Mouse (Mus musculus) embryonic facial prominence, embryonic 13.5 days (tissue): ENCODE results near the gene Gabpb2. TPM values are rescaled to one million over a fixed set of nuclear protein-coding genes. Genes with fewer than 3 reads are reported as not detected.
"Not testable (repeated sequence)": the region's sequence is repeated elsewhere in the genome, so short reads cannot be mapped to it uniquely, and the experiment has no call there.

ENCODE experiments used
- ATAC-seq: fragments of 200-750 bp; cut with Nextera tagmentation; 2 replicates; pipeline ENCODE4 v1.8.0; 2017; ENCODE audit warnings: low read depth; ENCODE audit not compliant: insufficient number of reproducible peaks, insufficient read depth, low FRiP score, low TSS enrichment
- H3K27ac ChIP-seq: fragments of 300-500 bp; sonication (generic); 2 replicates; pipeline ENCODE4 v1.5.1; 2015; ENCODE audit warnings: moderate library complexity, mild to moderate bottlenecking, inconsistent platforms
- H3K27me3 ChIP-seq: fragments of 300-500 bp; sonication (generic); 2 replicates; pipeline ENCODE4 v1.6.1; 2015; ENCODE audit warnings: mild to moderate bottlenecking, inconsistent platforms
- H3K36me3 ChIP-seq: fragments of 300-500 bp; sonication (generic); 2 replicates; pipeline ENCODE4 v1.6.1; 2015; ENCODE audit warnings: mild to moderate bottlenecking, inconsistent platforms
- H3K4me1 ChIP-seq: fragments of 300-500 bp; sonication (generic); 2 replicates; pipeline ENCODE4 v1.6.1; 2015; ENCODE audit warnings: inconsistent platforms
- H3K4me2 ChIP-seq: fragments of 300-500 bp; sonication (generic); 2 replicates; pipeline ENCODE4 v1.6.1; 2015; ENCODE audit warnings: moderate library complexity, mild to moderate bottlenecking, inconsistent platforms
- H3K4me3 ChIP-seq: fragments of 300-500 bp; sonication (generic); 2 replicates; pipeline ENCODE4 v1.5.1; 2015; ENCODE audit warnings: mild to moderate bottlenecking, inconsistent platforms
- H3K9ac ChIP-seq: fragments of 300-500 bp; sonication (generic); 2 replicates; pipeline ENCODE4 v1.6.1; 2015; ENCODE audit warnings: mild to moderate bottlenecking, inconsistent platforms
- H3K9me3 ChIP-seq: fragments of 300-500 bp; sonication (generic); 2 replicates; pipeline ENCODE4 v1.6.1; 2016; ENCODE audit warnings: inconsistent platforms
- WGBS: fragments of 180-500 bp; shearing (Covaris S2); methylation state at CpG from one replicate; pipeline ENCODE4 v1.1.7; 2015; ENCODE audit warnings: mixed read lengths; 5-methylcytosine and 5-hydroxymethylcytosine counted together
- polyA plus RNA-seq: library from polyadenylated mRNA; unstranded; fragments of >200 nt; fragmentation: Nextera tagmentation; extraction: Ambion mirVana; gene quantifications from 2 replicates; pipeline ENCODE4 v1.2.1, GENCODE M21; 2015

Gene Gabpb2
- polyA plus RNA-seq, 1 experiment from 2014 or later = 13.9 TPM

DNA sequence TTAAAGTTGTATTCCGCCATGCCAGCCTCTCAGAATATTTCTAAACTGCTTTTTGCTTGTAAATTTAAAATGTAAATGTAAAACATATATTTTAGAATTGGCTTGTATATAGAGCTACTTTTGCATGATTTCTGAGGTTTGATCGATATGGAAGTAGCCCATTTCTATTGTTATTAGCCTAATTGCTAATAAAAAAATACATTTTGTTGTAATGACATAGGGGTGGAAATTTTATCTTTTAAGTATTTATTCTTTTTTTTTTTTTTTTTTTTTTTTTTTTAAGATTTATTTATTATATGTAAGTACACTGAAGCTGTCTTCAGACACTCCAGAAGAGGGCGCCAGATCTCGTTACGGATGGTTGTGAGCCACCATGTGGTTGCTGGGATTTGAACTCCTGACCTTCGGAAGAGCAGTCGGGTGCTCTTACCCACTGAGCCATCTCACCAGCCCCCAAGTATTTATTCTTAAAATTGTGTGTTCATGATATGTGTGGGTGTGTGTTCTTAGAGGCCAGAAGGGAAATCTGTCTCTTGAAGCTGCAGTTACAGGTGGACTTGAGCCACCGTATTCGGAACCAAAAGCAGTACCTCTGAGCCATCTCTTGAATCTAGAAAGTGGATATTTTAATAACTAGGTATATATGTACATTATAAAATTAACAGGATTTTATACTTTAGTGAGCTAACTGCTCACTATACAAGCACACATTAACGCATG is 4.7 kb downstream of the Gabpb2 start:
- H3K36me3 ChIP-seq = peaks cover 48% of the 10 kb centered on the region
- not testable (repeated sequence) for H3K9me3 ChIP-seq, H3K9ac ChIP-seq, H3K4me3 ChIP-seq, H3K27ac ChIP-seq, H3K4me2 ChIP-seq, H3K27me3 ChIP-seq, ATAC-seq, H3K4me1 ChIP-seq
- 89% methylated on average over 9 of the region's 10 CpGs for WGBS

DNA sequence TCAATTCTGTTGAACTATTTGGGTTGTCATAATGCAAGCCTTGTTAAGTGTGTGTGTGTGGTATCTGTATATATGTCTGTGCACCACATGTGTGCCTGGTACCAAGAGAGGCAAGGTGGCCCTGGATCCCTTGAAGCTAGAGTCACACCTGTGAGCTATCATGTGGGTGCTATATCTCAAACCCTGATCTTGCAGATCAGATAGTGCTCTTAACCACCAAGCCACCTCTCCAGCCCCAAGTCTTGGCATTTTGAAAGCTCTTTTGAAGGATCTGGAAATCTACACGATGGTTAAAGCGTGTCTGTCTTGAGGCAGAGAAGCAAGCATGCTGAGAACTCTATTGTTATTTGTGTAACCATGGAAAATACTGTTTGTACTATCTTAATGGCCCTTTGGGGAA is 7.1 kb downstream of the Gabpb2 start:
- no peaks in the 10 kb centered on the region for H3K4me1 ChIP-seq
- H3K27ac ChIP-seq = no peak overlapping the region
- H3K4me3 ChIP-seq = no peak overlapping the region
- peaks cover 63% of the 10 kb centered on the region for H3K36me3 ChIP-seq
- no peak for ATAC-seq
- H3K9ac ChIP-seq = no peak overlapping the region
- no peaks in the 10 kb centered on the region for H3K9me3 ChIP-seq
- H3K27me3 ChIP-seq = no peaks in the 10 kb centered on the region
- no peak overlapping the region for H3K4me2 ChIP-seq
- WGBS = 80% methylated on average over 2 of the region's 2 CpGs

DNA sequence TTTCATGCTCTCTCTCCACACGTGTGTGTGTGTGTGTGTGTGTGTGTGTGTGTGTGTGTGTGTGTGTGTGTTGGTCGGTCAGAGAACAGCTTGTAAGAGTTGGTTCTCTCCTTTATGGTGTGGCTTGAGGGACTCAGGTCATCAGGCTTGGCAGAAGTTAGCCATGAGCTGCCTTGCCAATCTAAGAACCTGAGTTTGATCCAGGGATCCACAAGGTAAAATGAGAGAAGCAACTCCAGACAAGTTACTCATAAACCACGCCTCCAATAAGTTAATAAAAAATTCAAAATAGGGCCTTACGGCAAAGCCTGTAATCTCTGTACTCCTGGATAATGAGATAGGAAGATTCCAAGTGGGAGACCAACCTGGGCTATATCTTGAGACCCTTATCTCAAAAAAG is 9.4 kb downstream of the Gabpb2 start:
- ATAC-seq = no peak
- Histone ChIP-seq H3K27ac (no peak overlapping the region), H3K9ac (no peak overlapping the region), H3K36me3 (peaks cover 69% of the 10 kb centered on the region), H3K27me3 (no peaks in the 10 kb centered on the region), H3K4me2 (no peak overlapping the region), H3K4me3 (no peak overlapping the region), H3K9me3 (no peaks in the 10 kb centered on the region), H3K4me1 (no peaks in the 10 kb centered on the region)
- WGBS = 84% methylated on average over 4 of the region's 4 CpGs

DNA sequence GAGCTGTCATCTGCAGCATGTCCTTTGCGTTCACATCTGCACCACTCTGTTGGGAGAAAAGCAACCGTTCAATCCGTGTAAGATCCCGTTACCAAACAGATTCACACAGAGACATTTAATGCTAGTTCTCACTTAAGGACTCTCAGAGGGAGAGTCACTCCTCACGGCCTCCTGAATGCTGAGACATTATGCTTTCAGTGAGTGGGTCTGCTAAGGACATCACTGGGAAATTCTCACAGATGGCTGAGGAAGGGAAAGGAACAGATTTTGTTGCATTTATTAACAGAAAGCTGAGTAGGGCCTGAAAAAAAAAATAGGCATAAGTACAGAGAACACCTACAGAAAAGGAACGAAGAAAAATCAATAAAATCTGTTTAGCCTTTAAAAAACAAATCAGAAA is 13.8 kb downstream of the Gabpb2 start:
- Histone ChIP-seq H3K36me3 (peaks cover 87% of the 10 kb centered on the region), H3K27me3 (no peaks in the 10 kb centered on the region), H3K27ac (no peak overlapping the region), H3K4me1 (0 out of 2 replicates have a peak, but pooled peaks cover 4% of the 10 kb centered on the region), H3K9ac (no peak overlapping the region), H3K4me2 (no peak overlapping the region), H3K4me3 (no peak overlapping the region), H3K9me3 (no peaks in the 10 kb centered on the region)
- 88% methylated on average over 6 of the region's 6 CpGs for WGBS
- no peak for ATAC-seq

DNA sequence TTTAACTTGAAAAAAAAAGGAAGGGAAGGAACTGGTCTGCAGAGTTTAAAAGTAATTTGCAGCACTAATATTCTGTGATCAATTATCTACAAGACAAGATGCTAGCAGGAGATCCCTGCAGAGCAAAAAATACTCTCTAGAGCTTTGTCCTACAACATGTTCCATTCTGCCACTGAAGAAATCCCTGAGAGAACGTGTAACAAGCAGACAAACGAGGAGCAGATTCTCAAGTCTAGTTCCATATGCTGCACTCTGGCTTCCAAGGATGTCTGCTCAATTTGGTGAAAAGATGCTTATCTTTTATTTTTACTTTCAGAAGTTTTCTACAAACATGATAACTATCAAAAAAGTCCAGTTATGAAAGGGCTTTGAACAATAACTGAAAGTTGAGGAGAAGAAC is 17.2 kb downstream of the Gabpb2 start:
- Histone ChIP-seq H3K4me2 (no peak overlapping the region), H3K9me3 (no peaks in the 10 kb centered on the region), H3K4me3 (no peak overlapping the region), H3K4me1 (0 out of 2 replicates have a peak, but pooled peaks cover 4% of the 10 kb centered on the region), H3K27ac (no peak overlapping the region), H3K36me3 (peaks cover 89% of the 10 kb centered on the region), H3K27me3 (no peaks in the 10 kb centered on the region), H3K9ac (no peak overlapping the region)
- 33% methylated on average over 2 of the region's 2 CpGs for WGBS
- ATAC-seq = no peak

DNA sequence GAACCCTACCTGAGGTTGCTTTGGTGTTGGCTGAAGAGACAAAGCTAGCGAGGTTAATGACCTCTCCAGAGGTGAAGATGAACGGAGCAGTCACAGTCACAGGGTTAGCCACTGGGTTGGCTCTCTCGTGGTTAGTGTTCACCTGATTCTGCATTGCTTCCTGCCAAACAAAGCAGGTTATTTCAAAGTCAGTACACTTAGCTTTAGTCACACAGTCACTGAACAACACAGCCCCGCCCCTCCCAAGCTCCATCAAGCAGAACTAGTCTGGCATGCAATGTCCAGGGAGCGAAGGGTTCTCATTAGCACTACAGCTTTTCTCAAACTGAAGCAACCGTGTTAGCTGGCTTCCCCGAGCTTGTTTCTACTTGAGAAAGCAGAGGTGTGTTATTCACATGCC is 17.6 kb downstream of the Gabpb2 start:
- no peak for ATAC-seq
- Histone ChIP-seq H3K4me3 (no peak overlapping the region), H3K9me3 (no peaks in the 10 kb centered on the region), H3K4me1 (0 out of 2 replicates have a peak, but pooled peaks cover 4% of the 10 kb centered on the region), H3K4me2 (no peak overlapping the region), H3K27ac (0 out of 2 replicates have a peak overlapping the region, but pooled peaks have one; percentile 8), H3K36me3 (peaks cover 89% of the 10 kb centered on the region), H3K9ac (no peak overlapping the region; the same call in 1 of the 2 replicates), H3K27me3 (no peaks in the 10 kb centered on the region)
- WGBS = 73% methylated on average over 7 of the region's 7 CpGs

DNA sequence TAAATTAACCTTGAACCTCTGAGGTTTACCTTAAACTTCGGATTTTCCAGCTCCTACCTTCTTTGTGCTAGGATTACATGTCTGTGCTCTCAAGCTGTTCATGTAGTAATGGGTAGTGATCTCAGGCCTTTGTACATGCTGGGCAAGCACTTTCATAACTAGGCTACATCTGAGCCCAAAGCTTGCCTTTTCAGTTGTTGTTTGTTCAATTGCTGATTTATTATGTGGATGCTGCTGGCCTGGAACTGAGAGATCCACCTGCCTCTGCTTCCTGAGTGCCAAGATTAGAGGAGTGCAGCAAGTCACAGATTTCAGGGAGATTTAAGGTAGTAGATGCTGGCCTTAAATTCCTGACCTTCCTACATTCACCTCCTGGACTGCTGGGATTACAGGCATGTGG is 18.6 kb downstream of the Gabpb2 start:
- no peak overlapping the region for H3K4me2 ChIP-seq
- no peak overlapping the region for H3K27ac ChIP-seq
- H3K4me3 ChIP-seq = no peak overlapping the region
- H3K27me3 ChIP-seq = no peaks in the 10 kb centered on the region
- H3K9ac ChIP-seq = no peak overlapping the region
- H3K4me1 ChIP-seq = peaks cover 8% of the 10 kb centered on the region; the same call in 1 of the 2 replicates
- no peak for ATAC-seq
- H3K9me3 ChIP-seq = no peaks in the 10 kb centered on the region
- peaks cover 89% of the 10 kb centered on the region for H3K36me3 ChIP-seq
- WGBS = 69% methylated on average over 1 of the region's 1 CpGs

DNA sequence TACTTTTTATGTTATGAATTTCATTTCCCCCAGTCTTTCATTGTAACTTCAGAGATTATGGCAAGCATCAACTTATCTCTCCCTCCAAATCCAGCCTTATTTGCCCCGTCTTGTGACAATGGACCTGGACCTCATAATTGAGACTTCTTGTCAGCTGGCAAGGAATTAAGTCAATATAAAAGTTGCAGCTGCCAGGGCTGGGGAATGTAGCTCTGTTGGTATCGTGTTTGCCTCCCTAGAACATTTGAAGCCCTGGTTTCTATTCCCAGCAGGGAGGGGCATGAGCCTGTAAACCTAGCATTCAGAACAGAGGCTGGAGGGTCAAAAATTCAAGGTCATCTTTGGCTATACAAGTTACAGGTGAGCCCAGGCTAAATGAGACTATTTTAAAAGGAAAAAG is 21.9 kb downstream of the Gabpb2 start:
- no peak for ATAC-seq
- 83% methylated on average over 2 of the region's 2 CpGs for WGBS
- no peaks in the 10 kb centered on the region for H3K9me3 ChIP-seq
- no peak overlapping the region for H3K4me3 ChIP-seq
- no peaks in the 10 kb centered on the region for H3K27me3 ChIP-seq
- H3K9ac ChIP-seq = no peak overlapping the region
- no peak overlapping the region for H3K27ac ChIP-seq
- H3K4me2 ChIP-seq = no peak overlapping the region
- peaks cover 78% of the 10 kb centered on the region for H3K36me3 ChIP-seq
- peaks cover 4% of the 10 kb centered on the region; the same call in 1 of the 2 replicates for H3K4me1 ChIP-seq

DNA sequence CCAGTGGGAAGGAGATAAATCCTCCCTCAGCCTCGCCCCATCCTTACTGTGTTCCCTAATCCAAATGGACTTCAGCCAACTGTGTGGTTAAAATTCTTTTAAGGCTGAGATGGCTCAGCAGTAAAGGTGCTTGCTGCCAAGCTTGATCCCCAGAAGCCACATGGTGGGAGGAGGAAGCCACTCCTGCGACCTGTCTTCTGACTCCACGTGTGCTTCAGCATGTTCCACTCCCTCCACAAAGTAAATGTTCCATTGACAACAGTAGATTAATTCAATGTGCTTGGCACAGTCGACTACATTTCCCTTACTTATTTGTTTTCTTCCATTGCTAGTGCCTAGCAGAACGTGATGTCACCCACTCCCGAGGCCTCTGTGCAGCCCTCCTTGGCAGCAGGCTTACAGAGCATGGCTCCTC is 23.0 kb downstream of the Gabpb2 start:
- peak overlapping the region; percentile 23; the same call in 1 of the 2 replicates for H3K27ac ChIP-seq
- H3K9ac ChIP-seq = no peak overlapping the region
- no peak for ATAC-seq
- H3K4me2 ChIP-seq = no peak overlapping the region
- H3K9me3 ChIP-seq = no peaks in the 10 kb centered on the region
- no peak overlapping the region for H3K4me3 ChIP-seq
- H3K36me3 ChIP-seq = peaks cover 76% of the 10 kb centered on the region
- H3K4me1 ChIP-seq = peaks cover 4% of the 10 kb centered on the region; the same call in 1 of the 2 replicates
- 71% methylated on average over 6 of the region's 6 CpGs for WGBS
- H3K27me3 ChIP-seq = no peaks in the 10 kb centered on the region

DNA sequence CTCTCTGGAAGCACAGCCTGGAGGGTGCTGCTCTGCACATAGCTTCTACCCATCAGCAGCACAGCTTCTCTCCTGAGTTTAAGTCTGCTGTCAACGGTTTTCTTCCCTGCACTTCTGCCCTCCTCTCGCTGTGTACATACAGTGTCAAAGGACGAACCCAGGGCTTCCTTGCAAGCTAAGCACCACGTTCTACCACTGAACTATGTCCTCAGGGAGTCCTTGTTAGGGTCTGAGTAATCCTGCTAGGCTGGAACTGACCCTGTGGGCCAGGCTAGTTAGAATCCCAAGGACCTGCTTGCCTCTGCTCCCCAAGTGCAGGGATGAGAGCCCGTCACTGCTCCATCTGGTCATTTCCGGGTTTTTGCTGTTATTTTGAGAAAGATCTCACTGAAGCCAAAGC is 30.8 kb downstream of the Gabpb2 start:
- H3K27me3 ChIP-seq = no peaks in the 10 kb centered on the region
- H3K36me3 ChIP-seq = peaks cover 79% of the 10 kb centered on the region
- H3K4me2 ChIP-seq = no peak overlapping the region
- H3K9me3 ChIP-seq = no peaks in the 10 kb centered on the region
- no peak overlapping the region for H3K9ac ChIP-seq
- WGBS = 90% methylated on average over 6 of the region's 6 CpGs
- H3K4me3 ChIP-seq = no peak overlapping the region
- H3K4me1 ChIP-seq = no peaks in the 10 kb centered on the region
- H3K27ac ChIP-seq = no peak overlapping the region
- ATAC-seq = no peak

DNA sequence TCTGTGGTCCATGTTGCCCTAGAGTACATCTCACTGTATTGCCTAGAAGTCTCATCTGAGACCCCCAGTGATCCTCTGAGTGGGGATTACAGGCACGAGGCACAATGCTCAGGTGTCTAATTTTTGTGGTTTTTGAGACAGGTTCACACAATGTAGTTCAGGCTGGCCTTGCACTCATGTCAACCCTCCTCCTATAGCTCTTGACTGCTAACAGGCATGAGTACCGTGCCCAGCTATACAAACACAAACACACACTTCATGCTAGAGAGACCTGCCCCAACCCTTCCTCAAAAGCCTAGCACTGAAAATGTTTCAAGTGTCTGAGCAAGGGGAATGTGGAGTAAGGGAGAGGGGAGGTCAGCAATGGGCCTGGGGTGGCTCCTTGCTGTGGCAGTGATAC is 31.6 kb downstream of the Gabpb2 start:
- 87% methylated on average over 2 of the region's 2 CpGs for WGBS
- H3K4me3 ChIP-seq = no peak overlapping the region
- no peak overlapping the region for H3K4me2 ChIP-seq

DNA sequence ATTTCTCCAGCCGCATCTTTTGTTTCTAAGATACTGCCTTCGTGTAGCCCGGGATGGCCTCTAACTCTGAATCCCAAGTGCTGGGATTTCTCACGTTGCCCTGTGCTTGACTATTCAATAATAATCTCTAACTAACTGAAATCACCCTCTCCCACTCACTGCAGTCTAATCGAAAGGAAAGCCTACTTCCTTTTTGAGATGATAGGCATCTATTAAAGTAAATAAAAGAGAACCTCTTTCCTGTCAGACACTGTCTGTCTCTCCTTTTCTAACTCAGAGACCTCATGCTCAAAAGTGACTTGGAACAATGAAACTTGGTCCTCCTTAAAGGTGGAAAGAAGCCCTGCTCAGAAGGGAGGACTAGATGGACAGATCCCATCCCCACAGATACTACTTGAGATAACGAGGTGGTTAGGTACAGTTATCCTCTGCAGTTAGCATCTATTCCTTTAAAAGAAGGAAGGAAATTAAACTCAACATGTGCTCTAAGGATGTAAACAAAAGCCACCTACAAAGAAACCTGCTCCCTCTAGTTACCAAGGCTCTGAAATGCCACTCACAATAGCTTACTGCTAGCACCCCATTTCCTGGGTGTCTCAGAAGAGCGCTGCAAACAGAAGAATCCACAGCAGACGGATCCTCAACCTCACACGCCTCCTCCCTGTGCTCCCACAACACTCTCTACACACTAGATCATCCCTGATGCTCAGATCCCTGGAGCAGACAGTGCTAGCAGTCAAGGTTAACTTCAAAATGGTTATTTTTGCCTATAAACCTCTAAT is 32.7 kb downstream of the Gabpb2 start:
- Histone ChIP-seq H3K4me3 (no peak overlapping the region), H3K4me2 (no peak overlapping the region), H3K27ac (no peak overlapping the region), H3K9me3 (no peaks in the 10 kb centered on the region), H3K36me3 (peaks cover 73% of the 10 kb centered on the region), H3K4me1 (no peaks in the 10 kb centered on the region), H3K9ac (no peak overlapping the region), H3K27me3 (no peaks in the 10 kb centered on the region)
- ATAC-seq = no peak
- 94% methylated on average over 9 of the region's 9 CpGs for WGBS

More for the DNA sequence above, 31.6 kb downstream of the Gabpb2 start:
- H3K27me3 ChIP-seq = no peaks in the 10 kb centered on the region
- ATAC-seq = no peak
- no peaks in the 10 kb centered on the region for H3K4me1 ChIP-seq
- H3K36me3 ChIP-seq = peaks cover 78% of the 10 kb centered on the region
- H3K27ac ChIP-seq = no peak overlapping the region
- H3K9ac ChIP-seq = no peak overlapping the region
- H3K9me3 ChIP-seq = no peaks in the 10 kb centered on the region
